Mouse (Mus musculus) right cerebral cortex, adult 18-20 months (tissue): ENCODE measurements around the gene Qprt.

Experiments
- DNase-seq: peaks from one replicate; pipeline ENCODE4 v3.0.0; 2022; ENCODE audit warnings: mixed read lengths

The Qprt gene

GRCm38 (mm10) chr7:127129638-127130037, 7.6 kb upstream of the Qprt start:
- DNase-seq = peak; percentile 56

- no peak for DNase-seq
Observed at GRCm38 (mm10) chr7:127121061-127121910, 740 bp downstream of the Qprt start.

- DNase-seq = no peak
Observed at GRCm38 (mm10) chr7:127118671-127119445, 3.2 kb downstream of the Qprt start.

GRCm38 (mm10) chr7:127117948-127118347, 4.1 kb downstream of the Qprt start:
- no peak for DNase-seq

GRCm38 (mm10) chr7:127116331-127116935, 5.6 kb downstream of the Qprt start:
- peak; percentile 59 for DNase-seq

- DNase-seq = no peak
Observed at GRCm38 (mm10) chr7:127114920-127115319, 7.1 kb downstream of the Qprt start.

- DNase-seq = no peak
Observed at GRCm38 (mm10) chr7:127113614-127114259, 8.3 kb downstream of the Qprt start.

- no peak for DNase-seq
Observed at GRCm38 (mm10) chr7:127112921-127113597, 9.0 kb downstream of the Qprt start.

- peak; percentile 66 for DNase-seq
Observed at GRCm38 (mm10) chr7:127112251-127112841, 9.7 kb downstream of the Qprt start.

GRCm38 (mm10) chr7:127111461-127111860, 10.6 kb downstream of the Qprt start:
- peak; percentile 55 for DNase-seq

GRCm38 (mm10) chr7:127110239-127111007, 11.6 kb downstream of the Qprt start:
- peak; percentile 77 for DNase-seq

- DNase-seq = no peak
Observed at GRCm38 (mm10) chr7:127105551-127105950, 16.5 kb downstream of the Qprt start.

GRCm38 (mm10) chr7:127104560-127105332, 17.3 kb downstream of the Qprt start:
- DNase-seq = peak; percentile 84

GRCm38 (mm10) chr7:127103960-127104359, 18.1 kb downstream of the Qprt start:
- DNase-seq = no peak

- no peak for DNase-seq
Observed at GRCm38 (mm10) chr7:127102148-127102547, 19.9 kb downstream of the Qprt start.

- no peak for DNase-seq
Observed at GRCm38 (mm10) chr7:127101451-127102016, 20.5 kb downstream of the Qprt start.

GRCm38 (mm10) chr7:127099528-127099927, 22.5 kb downstream of the Qprt start:
- no peak for DNase-seq

GRCm38 (mm10) chr7:127098950-127099349, 23.1 kb downstream of the Qprt start:
- no peak for DNase-seq

GRCm38 (mm10) chr7:127098521-127098920, 23.5 kb downstream of the Qprt start:
- no peak for DNase-seq

- no peak for DNase-seq
Observed at GRCm38 (mm10) chr7:127096456-127096855, 25.6 kb downstream of the Qprt start.
